Mouse (Mus musculus): Measurements from ENCODE around the gene Fa2h.
"Not testable (repeated sequence)": the region's sequence is repeated elsewhere in the genome, so short reads cannot be mapped to it uniquely, and the experiment has no call there.

Gene Fa2h

DNA sequence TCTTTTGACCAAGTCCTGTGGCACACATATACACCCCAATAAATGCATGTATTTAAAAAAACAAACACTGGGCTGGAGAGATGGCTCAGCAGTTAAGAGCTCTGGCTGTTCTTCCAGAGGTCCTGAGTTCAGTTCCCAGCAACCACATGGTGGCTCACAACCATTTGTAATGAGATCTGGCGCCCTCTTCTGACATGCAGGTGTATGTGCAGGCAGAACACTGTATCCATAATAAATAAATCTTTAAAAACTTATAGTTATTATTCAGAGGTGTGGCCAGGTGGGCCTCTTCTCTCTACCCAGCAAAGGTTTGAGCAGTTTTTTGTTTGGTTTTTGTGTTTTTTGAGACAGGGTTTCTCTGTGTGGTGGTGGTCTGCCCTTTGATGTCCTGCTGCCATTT, 34.7 kb downstream of the Fa2h start:
- no peak for DNase-seq (ENCODE audit: low read depth, low spot score)

DNA sequence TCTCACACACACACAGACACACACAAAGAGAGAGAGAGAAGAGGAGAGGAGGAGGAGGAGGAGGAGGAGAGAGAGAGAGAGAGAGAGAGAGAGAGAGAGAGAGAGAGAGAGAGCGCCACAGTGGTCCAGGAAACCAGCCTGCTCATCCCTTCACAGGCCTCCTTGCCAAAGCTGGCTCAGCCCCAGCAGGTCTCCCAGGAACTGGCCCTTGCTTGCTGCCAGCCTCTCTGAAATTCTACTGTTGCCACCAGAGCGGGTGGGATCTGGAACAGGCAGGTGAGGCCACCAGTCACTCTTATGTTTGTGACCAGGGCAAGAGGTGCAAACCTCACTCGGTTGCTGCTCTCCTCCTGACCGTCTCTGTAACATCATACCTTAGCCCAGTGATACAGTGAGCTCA, 36.2 kb downstream of the Fa2h start:
- DNase-seq (ENCODE audit: low read depth, low spot score), result no peak

DNA sequence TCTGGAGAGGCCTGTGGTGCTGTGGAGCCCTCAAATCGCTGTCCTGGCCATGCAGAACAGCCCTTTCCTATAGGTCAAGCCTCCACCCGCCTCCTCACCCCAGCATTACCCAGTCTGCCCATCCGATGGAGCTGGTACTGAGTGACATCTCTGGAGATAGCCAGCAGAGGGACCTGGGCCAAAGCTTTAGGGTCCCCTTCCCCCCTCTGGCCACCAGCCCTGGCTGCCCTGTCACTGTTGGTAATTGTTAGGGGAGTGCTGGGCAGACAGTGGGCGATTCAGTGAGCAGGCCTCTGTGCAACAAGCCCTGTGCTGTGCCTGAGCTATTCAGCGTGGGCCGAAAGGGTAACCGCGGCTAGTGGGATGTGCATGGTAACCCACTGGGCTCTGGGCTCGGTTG, 40.1 kb downstream of the Fa2h start:
- no peak for DNase-seq (ENCODE audit: low read depth, low spot score)

DNA sequence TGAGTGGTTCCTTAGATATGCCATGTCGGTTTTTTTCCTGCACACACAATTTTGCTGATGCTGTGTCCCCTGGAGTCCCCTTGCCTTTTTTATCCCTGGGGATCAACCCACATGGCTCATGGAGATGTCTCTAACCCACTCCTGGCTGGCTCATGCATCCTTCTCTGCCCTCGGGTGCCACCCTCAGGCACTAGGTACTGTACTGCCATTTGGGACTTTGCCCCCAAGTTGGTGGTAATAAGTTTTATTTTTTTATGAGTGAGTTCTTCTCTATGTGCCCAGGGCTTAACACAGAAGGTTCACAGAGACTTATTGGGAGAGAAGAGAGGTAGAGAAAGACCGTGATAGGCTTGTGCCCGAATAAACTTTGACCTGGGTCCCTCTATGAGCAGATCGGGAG, 41.3 kb downstream of the Fa2h start:
- DNase-seq (ENCODE audit: low read depth, low spot score), result no peak

DNA sequence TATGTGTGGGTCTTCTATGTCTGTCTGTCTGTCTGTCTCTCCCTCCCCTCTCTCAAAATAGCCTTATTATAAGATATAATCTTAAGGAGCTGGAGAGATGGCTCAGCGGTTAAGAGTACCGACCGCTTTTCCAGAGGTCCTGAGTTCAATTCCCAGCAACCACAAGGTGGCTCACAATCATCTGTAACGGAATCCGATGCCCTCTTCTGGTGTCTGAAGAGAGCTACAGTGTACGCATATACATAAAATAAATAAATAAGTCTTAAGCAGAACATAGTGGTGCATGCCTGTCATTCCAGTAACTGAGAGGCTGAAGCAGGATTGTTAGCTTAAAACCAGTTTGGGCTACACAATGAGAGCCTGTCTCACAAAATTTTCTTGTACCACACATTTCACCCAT, 43.0 kb downstream of the Fa2h start:
- no peak for DNase-seq (ENCODE audit: low read depth, low spot score)

DNA sequence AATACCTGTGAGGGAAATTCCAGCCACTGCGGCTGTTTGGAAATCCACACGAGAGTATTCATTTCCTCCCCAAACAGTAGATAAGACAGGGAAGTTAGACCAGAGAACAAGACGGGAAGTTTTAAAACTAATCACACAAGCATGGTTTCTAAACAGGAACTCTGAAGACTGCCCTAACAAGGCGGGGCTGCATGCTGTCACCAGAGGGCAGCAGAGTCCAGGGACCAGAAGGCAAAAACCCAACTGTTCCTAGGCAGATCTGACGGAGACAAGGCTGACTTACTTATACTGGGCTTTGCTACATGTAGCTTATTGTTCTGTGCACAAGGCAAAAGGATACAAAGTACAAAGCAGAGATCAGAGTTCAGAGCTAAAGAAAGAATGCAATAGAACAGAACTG, 50.4 kb downstream of the Fa2h start:
- peak; percentile 71 for DNase-seq (ENCODE audit: low read depth, low spot score)

DNA sequence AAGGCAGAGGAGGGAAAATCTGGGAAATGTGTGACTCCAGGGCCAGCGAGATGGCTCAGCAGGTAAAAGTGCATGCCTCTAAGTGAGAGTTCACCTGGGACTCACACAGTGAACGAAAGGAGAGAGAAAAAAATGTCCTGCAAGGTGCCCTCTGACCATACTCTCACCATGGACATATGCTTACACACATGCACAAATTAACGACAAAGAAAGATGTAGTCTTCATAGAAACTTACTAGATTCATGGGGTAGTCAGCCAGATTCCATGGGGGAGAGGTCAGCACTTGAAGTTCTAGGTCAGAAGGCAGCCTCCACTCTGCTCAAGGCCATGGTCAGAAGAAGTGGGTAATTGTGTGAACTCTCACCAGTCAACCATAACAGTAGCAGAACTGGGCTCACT, 53.4 kb downstream of the Fa2h start:
- no peak for DNase-seq (ENCODE audit: low read depth, low spot score)

DNA sequence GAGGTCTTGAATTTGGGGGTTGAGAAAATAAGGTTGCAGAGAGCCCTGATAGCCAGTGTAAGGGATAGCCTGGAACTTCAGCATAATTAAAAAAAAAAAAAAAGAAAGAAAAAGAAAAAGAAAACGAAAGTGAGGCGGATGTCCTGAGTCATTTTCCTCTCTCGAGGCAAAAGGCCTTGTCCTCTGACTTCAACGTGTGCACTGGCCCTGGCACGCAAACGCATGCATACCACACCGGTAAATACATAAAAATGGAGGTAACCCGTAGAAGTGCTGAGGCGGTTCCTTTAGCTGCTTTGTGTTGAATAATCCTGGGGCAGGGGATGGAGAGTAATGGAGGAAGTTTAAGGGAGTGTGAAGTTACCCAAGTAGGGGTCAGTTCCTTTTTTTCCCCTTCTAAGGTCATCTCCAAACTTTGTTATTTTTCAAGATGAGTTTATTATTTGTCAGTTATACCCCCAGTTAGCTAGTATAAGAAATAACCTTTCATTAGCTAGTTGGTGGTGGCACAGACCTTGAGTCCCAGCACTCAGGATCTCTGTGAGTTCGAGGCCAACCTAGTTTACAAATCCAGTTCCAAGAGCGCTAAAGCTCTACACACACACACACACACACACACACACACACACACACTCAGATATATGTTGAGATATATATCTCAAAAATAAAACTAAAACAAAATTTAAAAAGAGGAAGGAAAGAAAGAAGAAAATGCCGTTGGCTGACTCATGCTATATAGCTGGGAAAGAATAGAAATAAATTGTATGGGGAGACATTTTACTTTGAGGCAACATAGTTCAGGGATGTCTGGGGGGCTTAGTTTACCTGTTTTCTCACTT, 55.0 kb downstream of the Fa2h start:
- DNase-seq (ENCODE audit: low read depth, low spot score), result peak; percentile 42

DNA sequence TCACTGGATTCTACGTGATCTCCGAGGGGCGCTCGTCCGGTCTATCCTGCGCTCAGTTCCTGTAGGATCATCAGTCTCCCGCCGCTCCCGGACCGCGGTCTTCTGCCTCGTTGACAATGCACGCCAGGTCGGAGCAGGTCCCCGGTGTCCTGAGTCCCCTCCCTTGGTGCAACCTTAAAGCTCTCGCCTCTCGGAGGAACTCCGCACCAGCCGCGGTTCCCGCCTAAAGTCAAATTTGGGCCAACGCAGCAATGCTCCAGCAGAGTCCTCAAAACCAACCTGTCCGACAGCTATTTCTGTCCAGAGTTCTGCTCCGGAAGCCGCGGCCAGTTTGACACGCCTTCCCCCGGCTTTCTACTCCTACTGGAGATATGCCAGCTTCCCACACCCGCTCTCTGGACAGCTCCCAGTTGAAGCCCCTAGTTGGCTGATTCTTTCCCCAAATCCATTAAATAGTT, 55.7 kb downstream of the Fa2h start, which contains the start of gene Mlkl:
TSS of gene Mlkl (minus strand) at position 288 of the 458 bp plus-strand sequence.
- DNase-seq (ENCODE audit: low read depth, low spot score), result peak; percentile 16

DNA sequence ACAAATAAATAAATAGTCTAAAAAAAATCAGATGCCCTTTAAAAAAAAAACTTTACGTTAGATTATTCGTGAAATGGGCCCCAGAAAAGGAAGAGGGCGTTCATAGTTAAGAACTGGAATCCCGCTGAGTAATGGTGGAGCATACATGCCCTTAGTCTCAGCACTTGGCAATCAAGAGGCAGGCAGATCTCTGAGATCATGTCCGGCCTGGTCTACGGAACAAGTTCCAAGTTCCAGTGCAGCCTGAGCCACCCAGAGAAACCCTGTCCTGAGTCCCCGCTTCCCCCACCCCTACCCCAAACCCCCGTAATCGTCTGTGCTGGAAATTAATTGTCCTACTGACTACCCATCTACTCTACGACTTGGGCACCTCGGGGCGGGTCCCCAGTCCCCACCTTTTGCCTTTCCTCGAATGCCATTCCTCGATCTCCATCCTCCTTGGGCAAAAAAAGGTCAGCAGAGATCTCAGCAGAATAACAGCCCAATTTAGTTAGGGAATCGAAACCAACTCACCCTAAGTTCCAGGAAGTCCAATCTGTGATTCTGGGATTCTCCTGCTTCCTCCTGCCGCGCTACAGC, 56.2 kb downstream of the Fa2h start:
- DNase-seq (ENCODE audit: low read depth, low spot score), result peak; percentile 10

DNA sequence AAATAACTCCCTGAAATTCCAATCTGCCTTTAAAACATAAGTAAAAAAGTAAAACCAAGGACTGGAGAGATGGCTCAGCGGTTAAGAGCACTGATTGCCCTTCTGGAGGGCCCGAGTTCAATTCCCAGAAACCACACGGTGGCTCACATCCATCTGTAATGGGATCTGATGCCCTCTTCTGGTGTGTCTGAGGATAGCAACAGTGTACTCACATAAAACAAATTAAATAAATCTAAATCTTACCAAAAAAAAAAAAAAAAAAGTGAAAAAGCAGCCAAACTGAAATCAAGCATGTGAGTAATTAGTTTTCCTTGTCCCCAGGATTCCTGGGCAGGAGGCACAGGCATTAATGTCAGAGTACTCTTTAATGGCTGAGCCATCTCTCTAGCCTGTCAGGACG, 56.9 kb downstream of the Fa2h start:
- DNase-seq (ENCODE audit: low read depth, low spot score), result no peak

DNA sequence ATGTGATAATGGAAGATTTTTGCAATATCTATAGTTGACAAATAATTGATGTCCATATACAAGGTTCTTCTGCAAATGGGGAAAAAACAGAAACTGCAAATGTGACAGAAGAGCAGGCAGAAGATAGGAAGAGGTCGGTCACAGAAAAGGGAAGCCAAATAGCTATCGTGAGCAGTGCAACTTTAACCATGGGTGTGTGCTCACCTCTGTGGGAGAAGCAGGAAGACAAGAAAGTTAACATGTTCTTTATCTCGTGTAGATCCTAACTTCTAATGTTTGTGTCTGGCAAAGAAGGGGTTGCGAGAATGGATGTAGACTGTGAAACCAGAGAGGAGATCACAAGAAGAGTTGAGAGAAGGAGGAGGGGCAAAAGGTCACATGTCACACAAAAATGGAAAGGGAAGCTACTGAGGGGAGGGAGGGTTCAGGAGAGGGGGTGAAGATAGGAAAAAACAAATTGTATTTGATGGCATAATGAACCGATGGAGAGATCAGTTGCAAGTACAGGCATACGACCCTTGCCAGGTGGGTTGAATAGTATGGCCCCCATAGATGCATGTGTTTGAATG, 68.3 kb downstream of the Fa2h start:
- DNase-seq (ENCODE audit: low read depth, low spot score), result no peak

DNA sequence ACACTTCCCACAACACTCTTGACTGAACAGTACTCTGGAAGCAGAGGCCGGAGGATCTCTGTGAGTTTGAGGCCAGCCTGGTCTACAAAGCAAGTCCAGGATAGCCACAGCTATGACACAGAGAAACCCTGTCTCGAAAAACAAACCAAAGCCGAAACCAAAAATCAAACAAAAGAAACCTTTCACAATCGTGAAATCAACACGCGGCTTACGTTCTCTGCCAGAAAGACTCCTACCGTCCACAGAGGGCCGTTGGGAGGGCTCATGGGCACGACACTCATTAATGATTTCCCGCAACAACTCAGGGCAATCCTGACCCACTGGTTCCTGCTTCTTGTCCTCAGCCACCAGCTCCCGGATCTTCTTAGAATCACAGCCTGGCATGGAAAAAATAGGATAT, 78.9 kb downstream of the Fa2h start:
- DNase-seq (ENCODE audit: low read depth, low spot score), result no peak

DNA sequence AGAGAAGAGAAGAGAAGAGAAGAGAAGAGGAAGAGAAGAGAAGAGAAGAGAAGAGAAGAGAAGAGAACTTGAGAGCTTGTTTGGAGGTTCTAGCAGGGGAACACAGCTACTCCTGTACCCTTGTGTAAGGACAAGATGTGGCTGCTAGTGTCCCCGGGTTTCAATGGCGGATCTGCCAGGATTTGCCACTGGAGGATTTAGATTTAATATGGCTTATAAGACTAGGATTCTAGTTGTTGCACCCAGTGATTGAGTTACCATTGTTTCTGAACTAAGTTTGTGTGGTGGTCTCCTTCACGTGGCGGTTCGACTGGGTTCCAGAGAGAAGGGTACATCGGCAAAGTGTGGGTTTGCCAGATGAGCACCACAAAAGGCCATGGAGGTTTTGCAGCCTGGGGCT, 79.7 kb downstream of the Fa2h start:
- DNase-seq (ENCODE audit: low read depth, low spot score), result not testable (repeated sequence)

DNA sequence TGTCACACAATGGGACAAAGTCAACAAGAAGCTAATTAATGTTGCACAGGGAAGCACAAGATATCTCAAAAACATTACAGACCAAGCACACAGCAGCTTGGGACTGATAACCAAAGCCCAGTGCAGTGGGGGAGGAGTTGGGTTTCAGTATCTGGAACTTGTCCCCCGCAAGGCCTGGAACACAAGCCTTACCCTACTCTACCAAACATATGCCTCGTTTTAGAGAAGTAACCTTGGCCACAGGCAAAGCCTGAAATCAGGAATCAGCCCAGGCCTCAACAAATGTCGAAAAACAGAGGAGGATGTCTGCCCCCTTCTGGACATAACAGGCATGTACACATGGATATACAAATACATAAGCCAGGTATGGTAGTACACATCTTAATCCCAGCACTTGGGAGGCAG, 80.9 kb downstream of the Fa2h start:
- DNase-seq (ENCODE audit: low read depth, low spot score), result no peak

DNA sequence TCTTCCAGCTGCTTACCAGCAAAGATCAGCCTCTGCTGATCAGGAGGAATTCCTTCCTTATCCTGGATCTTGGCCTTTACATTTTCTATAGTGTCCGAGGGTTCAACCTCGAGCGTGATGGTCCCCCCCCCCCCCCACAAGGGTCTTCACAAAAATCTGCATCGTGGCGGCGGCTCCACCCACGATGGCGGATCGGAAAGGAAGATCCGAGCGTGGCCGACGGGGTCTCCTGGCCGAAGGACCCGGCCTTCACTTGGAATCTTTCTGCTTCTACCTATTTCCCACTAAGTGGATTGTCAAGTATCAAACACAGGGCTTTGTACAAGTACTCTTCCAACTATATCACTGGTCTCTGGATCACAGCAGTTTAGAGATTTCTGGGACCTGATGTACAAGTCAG, 83.6 kb downstream of the Fa2h start:
- DNase-seq (ENCODE audit: low read depth, low spot score), result not testable (repeated sequence)

DNA sequence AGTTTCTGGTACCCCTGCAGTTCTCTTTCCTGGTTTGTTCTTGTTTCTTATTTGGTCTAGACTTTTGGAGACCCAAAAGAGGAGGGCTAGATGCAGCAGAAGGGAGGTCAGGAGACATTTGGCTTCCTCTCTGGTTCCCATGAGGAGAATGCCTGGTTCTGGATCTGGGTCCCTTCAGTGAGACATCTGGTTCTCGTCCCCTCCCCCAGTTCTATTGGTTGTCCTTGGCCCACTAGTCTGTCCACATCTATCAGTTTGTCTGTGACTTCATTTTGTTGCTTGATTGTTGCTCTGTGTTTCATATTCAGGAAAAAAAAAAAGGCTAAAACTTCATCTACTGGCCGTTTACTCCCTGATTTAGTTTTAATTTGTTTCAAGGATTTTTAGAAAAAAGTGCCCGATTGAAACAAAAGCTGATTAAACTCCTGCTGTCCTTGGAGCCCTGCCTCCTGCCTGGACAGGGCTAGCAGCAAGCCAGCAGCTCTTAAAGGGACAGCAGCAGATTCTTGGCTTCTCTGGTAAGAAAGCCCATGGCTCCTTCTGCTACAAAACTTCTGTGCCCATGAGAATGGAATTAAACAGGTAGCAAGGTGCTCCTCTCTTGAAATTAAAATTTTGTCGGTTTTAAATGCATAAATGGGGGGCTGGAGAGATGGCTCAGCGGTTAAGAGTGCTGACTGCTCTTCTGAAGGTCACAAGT, 88.4 kb downstream of the Fa2h start:
- DNase-seq (ENCODE audit: low read depth, low spot score), result no peak

DNA sequence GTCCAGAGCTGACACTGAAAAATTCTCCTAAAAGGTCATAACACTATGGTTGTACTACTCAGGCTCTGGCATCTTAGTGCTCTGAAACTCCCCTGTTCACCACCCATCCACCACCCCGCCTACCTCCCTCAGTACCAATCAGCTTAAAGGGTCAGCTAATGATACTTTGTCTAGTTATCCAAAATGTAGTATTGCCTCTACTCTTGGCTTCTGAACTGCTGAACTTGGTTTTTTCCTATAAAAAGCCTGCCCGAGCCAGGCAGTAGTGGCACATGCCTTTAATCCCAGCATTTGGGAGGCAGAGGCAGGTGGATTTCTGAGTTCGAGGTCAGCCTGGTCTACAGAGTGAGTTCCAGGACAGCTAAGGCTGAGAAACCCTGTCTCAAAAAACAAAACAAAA, 89.3 kb downstream of the Fa2h start:
- no peak for DNase-seq (ENCODE audit: low read depth, low spot score)

DNA sequence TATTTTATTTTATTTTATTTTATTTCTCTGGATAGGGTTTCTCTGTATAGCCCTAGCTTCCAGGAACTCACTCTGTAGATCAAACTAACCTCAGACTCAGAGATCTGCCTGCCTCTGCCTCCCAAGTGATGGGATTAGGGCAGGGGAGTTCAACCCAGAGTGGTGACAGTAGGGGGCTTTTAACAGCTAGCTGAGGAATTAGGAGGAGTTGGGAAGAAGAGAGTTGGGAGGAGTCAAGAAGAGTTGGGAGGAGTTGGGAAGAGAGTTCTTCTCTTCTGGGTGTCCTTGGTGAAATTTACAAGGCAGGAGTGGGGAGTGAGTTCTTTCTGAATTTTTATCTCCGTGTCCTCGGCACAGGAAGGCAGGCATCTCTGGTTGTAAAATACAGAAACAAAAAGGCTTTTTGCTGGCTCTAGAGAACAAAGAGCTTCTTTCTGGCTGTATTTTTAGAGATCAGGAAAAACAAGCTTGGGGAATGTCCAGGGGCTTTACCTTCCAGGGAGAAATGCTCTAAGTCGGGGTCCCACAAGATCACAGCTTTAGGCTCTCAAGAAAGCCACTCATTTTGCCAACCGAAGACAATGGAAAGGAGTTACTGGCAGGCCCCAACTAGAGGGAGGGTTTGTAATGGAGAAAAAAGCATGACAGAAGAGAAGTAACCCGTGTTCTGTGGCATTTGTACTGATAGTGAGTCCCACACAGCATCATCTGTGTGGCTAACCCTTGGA, 90.4 kb downstream of the Fa2h start:
- not testable (repeated sequence) for DNase-seq (ENCODE audit: low read depth, low spot score)

DNA sequence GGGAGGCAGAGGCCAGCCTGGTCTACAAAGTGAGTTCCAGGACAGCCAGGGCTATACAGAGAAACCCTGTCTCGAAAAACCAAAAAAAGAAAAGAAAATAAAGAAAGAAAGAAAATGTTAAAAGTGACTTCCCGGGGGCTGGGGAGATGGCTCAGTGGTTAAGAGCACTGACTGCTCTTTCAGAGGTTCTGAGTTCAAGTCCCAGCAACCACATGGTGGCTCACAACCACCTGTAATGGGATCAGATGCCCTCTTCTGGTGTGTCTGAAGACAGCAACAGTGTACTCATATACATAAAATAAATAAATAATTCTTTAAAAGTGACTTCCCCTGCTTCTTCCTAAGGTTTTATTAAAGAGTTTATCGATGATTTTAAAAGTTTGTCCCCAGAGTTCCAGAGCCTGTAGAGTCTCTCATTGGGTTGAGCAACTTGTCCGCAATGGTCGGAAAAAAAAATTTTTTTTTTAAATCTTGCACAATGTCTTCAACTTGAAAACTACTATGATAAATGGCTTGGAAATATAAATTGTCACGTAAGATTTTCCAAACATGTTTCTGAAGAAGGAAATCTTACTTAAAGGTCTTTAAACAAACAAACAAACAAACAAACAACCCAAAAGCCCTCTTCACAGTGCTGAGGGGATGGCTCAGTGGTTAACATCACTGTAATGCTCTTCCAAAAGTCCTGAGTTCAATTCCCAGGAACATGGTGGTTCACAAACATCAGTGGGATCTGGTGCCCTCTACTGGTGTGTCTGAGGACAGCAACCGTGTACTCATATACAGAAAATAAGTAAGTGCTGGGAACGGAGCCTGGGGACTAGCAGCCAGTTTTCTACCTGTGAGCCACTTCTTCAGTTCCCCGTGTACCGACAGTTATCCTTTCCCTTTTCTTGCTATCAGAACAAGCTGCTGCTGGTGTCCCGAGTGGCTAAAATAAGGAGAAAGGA, 92.8 kb downstream of the Fa2h start:
- DNase-seq (ENCODE audit: low read depth, low spot score), result peak; percentile 28
